Mouse (Mus musculus): Measurements from ENCODE around the gene Cntnap2.

Cntnap2 gene

GRCm38 (mm10) chr6:45945144-45945985 is 886.2 kb downstream of the Cntnap2 start:
- DNase-seq = no peak

DNA sequence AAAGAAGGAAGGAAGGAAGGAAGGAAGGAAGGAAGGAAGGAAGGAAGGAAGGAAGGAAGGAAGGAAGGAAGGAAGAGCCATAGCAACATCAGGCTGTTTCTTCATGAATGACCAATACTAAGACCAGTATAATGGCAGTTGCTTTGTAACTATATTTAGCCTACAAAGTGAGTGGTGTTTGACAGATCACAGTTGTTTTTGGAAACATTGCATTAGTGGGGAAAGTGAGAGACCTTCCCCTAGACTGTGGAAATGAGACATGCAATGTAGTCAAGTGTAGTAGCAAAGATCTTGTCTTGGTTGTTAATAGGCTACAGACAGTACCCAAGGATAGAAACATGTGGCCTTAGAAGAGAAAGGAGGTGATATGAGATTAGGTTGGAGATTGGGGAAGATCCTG is 895.6 kb downstream of the Cntnap2 start:
- DNase-seq = no peak

- DNase-seq = no peak
These were observed 905.3 kb downstream of the Cntnap2 start for GRCm38 (mm10) chr6:45964494-45964893.

DNA sequence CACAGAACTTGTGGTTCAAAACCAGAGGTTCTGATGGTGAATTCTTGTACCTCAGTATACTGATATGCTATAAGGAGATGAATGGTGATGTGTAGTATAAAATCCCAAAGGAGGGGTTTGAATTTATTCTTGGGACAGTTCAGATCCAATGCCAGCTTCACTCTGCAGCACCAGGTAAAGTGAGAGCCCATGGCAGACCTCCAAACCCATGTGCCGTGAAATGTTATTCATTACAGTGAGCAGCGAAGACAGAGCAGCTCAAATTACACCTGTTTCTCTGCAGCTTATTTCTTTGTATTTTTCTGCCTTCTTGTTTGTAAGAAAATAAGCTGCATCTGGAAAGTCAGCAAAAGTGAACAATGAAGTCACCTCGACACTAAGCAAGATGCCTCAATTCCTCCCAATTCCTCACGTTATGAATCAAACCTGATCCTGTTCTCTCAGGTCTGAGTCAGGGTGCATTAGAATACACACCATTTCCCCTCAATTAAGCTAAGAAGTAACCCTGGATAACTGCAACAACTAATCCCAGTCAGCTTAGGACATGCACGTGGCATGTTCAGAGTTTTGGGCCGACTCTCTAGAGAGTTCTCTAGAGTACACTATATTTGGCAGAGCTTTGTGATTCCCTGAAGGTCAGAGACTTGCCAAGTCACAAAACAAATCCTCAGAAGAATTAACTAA is 915.5 kb downstream of the Cntnap2 start:
- DNase-seq = no peak

- no peak for DNase-seq
These were observed 920.0 kb downstream of the Cntnap2 start for GRCm38 (mm10) chr6:45979171-45979570.

GRCm38 (mm10) chr6:45988051-45988450 is 928.9 kb downstream of the Cntnap2 start:
- DNase-seq = no peak

GRCm38 (mm10) chr6:45991086-45991485 is 931.9 kb downstream of the Cntnap2 start:
- DNase-seq = no peak

GRCm38 (mm10) chr6:46022515-46023143 is 963.5 kb downstream of the Cntnap2 start:
- DNase-seq = no peak

DNA sequence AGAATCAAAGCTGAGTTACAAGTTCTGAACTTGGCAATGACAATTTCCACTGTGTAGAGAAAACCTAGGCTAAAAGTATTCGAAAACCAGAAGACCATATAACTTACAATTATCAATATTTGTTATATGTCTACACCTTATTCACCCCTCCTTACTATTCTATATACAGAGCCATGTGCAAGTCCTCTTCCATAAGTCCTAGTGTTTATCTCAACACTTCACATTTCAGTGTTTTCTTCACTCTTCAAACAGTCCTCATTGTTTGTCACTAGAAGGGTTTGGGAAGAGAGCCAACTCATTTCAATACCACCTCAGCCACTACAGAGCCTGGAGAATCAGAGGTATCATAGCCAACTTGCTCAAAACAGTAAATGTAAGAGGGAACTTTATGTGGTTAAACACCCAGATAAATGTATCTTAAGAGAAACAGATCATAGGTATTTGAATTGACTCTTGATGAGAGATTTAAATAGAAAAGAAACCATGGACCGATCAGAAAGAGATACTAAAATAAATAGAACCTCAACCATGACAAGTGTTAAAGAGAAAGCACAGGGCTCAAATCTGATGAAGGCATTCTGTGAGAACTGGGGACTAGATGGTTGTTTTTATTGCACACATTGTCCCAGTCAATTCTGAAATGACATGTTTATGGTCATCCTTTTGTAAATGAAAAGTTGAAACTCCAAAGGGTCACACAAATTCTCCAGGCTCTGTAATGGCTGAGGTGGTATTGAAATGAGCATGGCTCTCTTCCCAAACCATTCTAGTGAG is 972.9 kb downstream of the Cntnap2 start:
- DNase-seq = no peak

DNA sequence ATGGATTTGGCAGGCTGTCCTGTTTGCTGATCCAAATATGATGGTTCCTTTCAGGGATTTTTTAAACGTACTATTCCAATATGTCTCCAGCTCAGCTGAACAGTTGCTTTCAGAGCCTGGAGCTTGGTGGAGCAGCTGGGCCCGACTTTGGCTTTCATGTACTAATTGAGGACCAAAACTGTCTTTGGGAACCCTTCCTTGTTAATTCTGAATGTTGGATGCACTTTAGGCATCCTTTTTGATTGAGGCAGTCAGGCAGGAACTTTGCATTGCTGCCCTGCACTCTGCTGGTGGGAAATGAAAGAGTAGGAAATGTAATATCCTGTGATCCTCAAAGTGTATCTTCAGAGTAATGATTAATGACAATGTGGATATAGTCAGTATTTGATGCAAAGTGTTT is 974.0 kb downstream of the Cntnap2 start:
- no peak for DNase-seq

DNA sequence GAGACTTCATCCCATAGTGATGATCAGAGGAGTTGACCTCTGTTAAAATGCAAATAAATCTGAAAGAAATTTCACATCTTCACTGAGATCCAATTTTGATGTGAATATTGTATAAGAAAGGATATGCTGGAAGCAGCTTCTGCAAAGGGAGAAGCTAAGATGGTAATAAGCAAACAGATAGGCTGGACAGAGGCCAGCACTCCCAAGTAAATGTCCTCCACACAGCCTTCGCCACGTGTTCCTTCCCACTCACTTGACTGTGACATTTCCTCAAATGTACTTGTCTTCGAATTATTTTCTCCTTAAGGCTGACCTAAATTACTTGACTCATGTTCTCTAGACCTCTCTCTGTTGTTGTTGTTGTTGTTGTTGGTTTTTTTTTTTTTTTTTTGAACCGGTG is 981.5 kb downstream of the Cntnap2 start:
- no peak for DNase-seq

DNA sequence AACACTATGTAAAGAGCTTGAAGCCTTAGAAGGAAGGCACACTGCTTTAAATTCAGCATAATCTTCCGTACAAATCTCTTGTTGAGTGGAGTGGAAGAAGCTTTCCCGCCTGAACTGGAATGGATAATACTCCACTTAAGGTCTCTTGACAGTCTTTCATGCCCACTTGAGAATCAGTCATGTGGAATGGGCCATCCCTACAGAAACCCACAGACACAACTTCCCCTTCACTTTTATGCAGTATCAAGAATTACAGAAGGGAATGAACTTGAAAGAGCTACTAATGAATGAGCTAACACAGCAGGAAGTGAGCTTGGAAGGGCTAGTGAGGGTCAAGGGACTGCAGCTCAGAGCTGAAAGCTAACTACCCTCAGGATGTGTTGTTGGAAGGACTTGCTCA is 1021.1 kb downstream of the Cntnap2 start:
- DNase-seq = no peak

- DNase-seq = no peak
These were observed 1022.3 kb downstream of the Cntnap2 start for GRCm38 (mm10) chr6:46081432-46081831.

DNA sequence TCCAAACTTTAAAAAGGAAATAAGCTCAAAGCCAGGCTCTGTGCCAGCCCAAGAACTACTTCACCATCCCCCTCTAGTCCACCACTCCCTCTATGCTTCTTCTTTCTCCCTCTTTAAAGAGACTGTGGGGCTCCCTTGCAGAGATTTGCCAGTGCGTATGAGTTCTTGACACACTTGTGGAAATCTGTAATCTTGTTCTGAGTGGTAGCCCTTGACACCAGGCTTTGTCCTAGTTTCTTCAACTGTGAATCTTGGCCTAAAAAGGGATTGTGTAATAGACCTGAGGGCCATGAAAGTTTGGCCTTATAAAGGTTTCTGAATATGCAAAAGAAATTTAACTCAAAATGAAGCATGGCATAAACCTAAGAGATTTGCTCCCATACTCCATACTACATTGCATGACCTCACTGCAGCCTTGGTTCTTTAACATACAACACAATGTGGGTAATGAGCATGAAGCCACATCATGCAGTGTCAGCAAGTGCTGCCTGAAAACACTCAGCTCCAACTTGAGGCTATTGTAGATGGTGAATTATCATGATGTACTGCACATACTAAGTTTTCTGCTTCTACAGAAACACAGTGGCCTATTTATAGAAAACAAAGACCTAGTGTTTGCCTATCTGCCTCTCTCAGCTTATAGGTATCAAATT is 1084.2 kb downstream of the Cntnap2 start:
- no peak for DNase-seq

DNA sequence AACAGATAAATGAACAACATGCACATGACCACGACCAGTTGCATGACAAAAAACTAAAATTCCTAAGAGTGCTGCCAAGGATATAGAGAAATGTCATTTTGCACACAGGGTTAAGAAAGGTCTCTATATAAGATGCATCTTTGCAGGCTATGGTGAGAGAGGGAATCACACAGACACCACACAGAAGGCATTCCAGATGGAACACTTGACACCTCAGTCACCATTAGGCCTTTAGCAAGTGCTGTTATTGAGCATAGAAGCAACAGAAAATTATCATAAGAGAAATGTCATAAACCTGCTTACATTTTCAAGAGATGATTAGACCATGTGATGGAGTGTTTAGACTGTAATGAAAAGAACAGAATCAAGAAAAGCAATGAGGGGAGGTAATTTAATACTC is 1107.7 kb downstream of the Cntnap2 start:
- no peak for DNase-seq

DNA sequence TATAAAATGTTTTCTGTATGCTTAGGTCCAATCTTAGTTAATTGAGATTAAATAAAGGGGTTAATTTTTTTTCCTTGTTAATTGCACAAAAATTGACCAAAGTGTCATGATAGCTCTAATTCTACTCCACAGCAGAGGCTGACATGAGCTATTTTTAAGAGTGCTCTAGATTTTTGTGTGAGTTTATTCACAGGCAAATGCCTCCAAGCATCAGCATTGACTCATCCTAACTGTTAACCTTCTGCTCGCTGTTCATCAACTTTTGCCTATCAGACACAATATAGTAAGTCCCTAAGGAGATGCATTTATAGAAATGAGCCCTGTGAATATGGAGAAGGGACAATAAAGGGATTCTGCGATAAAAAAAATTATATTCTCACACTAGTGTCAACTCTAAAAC is 1138.1 kb downstream of the Cntnap2 start:
- DNase-seq = no peak

- DNase-seq = no peak
These were observed 1142.7 kb downstream of the Cntnap2 start for GRCm38 (mm10) chr6:46201828-46202227.

DNA sequence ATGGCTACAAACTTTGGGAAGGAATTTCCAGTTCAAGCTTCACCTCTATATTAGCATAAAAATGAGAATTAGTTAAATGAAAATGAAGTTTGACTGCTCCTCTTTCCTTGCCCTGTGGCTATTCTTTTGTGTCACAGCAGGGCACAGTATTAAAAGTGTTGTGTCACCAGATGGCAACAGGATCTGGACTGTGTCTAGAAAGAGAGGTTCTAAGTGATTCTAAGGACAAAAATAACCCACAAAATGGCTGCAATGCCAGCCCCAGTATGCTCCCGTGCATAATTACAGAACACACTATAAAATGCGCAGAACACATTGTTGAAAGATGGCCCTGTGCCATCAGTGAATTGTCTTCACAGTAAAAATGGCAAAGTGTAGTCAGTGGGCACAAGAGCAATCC is 1146.4 kb downstream of the Cntnap2 start:
- no peak for DNase-seq

DNA sequence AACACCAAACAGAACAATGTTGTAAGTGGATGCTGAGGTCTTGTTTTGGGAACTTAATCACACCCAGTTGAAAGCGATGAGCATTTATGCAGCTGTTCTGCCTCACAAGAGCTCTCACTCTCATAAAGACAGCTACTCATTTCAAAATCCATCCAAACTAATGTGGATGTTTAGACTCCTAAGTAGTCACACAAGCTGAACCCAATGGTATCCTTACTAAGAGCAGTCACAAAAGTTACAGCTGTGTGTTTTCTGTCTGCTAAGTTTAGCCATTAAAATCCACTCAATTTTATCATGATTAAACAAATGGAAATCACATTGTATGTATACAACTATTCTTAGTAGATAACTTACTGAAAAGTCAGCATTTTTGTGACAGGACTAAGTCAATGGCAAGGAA is 1173.7 kb downstream of the Cntnap2 start:
- no peak for DNase-seq

GRCm38 (mm10) chr6:46240349-46240748 is 1181.2 kb downstream of the Cntnap2 start:
- DNase-seq = no peak

DNA sequence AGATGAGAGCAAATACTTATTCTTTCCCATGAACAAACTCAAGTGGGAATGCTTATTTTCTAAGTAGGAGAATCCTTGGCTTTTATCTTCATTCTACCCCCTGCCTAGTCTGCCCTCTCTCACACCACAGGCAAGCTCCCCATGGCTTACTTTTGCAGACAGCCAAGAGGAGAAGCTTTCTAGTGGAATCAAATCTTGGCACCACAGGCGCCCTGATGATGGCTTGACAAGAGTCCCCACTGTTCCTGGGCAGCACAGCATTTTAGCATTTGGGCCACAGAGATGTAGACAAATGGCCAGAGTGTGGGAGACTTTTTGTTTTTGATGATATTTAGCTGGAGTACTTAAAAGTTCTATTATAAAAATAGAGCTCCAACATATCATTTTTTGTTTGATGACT is 1204.0 kb downstream of the Cntnap2 start:
- no peak for DNase-seq

- no peak for DNase-seq
These were observed 1287.8 kb downstream of the Cntnap2 start for GRCm38 (mm10) chr6:46346946-46347345.

DNA sequence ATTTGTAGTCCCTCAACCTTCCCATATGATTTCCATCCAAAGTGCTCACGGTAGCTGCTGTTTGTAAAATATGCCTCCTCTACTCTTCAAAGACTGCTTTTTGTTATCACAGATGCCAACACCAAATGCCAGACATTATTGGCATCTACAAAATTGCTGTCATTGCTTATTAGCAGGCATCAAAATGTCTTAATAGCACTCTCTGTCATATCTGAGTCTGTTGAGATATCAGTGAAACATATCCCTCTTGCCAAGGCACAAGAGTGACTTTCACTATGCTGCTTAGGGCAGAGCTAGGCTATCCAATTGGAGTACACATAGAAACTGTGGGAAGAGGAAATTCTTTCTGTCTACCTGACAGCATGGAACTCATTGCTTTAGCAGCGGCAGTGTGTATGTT is 1301.9 kb downstream of the Cntnap2 start:
- DNase-seq = no peak
